Mouse (Mus musculus): ENCODE data around the gene Cnbp.

DNA sequence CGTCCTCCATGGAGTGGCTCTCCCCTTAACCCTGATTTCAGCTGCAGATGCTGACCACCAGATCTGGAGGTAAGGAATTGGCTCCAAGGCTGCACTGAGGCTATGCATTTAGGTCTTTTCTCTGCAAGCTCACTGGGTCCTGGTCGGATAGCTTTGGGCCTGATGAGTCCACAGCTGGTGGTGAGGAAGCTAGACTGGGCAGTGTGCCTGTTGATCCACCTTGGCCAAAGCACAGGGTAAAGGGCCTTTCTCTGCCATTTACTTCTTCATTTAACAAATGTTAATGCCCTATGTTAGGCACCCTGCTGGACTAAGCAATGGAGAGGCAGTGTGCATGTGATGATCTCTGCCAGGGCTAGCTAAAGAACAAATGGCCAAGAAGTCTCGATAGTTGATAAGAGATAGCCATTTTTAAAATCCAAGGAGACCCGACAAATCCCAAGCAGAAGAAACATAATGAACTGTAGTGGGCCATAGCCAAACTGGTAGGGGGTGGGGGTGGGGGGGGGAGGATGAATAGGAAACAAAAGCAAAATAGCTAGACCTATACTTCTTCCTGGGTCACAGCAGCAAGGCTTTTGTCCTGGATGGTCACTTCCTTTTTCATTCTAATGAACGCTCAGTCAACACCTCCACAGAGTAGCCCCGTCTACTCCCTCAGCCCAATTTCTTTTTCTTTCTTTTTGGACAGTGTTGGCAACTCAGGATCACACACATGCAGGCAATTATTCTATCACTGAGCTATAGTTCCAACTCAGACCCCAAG, 55.3 kb downstream of the Cnbp start:
- TF ChIP-seq POLR2A (IDR thresholded peaks at IDR 0.05; ENCODE audit: extremely low read depth, insufficient read depth, low read length) (no peak), CTCF (IDR thresholded peaks at IDR 0.05; ENCODE audit: low read depth, low read length) (no peak)

Measured in liver, adult 2 months (tissue).